Mouse (Mus musculus) cerebellum, postnatal 25 days (tissue): Measurements from ENCODE around the gene Eaf1.
"Not testable (repeated sequence)": the region's sequence is repeated elsewhere in the genome, so short reads cannot be mapped to it uniquely, and the experiment has no call there.

Source experiments
- DNase-seq, 2 experiments: peaks; one replicate each; pipeline ENCODE4 v3.0.0; 2021; ENCODE audit warnings: mixed read lengths in 2 of 2

The Eaf1 gene

DNA sequence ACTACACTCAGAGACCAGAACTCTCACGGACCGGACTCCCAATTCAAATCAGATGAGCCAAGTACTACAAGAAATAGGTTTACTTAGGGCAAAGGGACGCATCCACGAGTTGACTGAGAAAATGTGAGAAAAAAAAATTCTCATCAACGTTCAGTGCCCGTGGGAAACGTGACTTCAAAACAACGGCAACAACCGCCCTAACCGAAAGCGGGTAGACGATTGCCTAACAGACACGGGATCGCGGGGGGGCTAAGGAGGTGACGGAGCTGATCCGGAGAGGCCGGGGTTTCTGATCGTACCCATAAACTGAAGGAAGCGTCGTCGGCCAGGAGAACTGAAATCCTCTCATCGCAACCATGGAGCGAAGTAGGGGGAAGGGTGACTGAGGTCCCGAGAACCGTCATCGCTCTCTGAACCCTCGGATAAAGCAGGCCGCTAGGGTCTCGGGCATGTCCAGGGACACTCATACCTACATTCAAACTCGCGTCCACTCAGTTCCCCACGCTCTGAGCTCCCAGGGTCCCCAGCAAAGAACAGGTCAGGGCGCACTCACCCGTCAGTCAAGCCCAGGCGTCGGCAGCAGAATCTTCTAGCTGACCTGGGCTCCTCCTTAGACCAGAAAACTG lies at the start of gene Eaf1:
TSS of gene Eaf1 (plus strand) at position 51 of the 626 bp plus-strand sequence.
- DNase-seq: peak in 1 of 2 experiments; percentile 42

GRCm38 (mm10) chr14:31448994-31449393 lies 45.2 kb upstream of the Eaf1 start:
- no peak for DNase-seq

DNA sequence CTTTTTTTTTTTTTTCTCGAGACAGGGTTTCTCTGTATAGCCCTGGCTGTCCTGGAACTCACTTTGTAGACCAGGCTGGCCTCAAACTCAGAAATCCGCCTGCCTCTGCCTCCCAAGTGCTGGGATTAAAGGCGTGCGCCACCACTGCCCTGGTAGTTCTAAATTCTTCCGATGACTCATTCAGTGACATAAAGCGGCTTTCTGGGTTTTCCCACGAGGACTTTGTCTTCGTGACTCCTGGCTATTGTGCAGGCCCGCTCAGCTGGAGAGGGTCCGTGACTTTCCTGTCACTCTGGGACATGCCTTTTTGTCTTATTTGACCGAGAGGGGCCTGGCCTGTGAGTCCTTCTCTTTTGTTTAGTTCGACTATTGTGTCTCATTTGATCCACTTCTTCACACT lies 40.3 kb upstream of the Eaf1 start:
- DNase-seq: not testable (repeated sequence)

- no peak for DNase-seq
These were observed 39.2 kb upstream of the Eaf1 start for GRCm38 (mm10) chr14:31454849-31455566.

GRCm38 (mm10) chr14:31456064-31456721 lies 38.0 kb upstream of the Eaf1 start:
- no peak for DNase-seq

- no peak for DNase-seq
These were observed 36.2 kb upstream of the Eaf1 start for GRCm38 (mm10) chr14:31458006-31458405.

DNA sequence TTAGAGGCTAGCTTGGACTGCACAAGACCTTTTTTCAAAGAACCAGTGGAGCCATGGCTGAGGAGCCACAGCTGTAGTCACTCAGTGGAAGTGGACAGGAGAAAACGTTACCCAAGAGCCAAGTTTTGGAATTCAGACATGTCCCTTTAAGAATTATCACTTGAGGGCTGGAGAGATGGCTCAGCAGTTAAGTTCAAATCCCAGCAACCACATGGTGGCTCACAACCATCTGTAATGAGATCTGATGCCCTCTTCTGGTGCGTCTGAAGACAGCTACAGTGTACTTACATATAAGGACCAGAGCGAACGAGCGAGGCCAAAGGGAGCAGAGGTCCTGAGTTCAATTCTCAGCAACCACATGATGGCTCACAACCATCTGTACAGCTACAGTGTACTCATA lies 32.0 kb upstream of the Eaf1 start:
- not testable (repeated sequence) for DNase-seq

GRCm38 (mm10) chr14:31462886-31463285 lies 31.3 kb upstream of the Eaf1 start:
- no peak for DNase-seq

GRCm38 (mm10) chr14:31464176-31464575 lies 30.0 kb upstream of the Eaf1 start:
- peak in 1 of 2 experiments; percentile 46 for DNase-seq

DNA sequence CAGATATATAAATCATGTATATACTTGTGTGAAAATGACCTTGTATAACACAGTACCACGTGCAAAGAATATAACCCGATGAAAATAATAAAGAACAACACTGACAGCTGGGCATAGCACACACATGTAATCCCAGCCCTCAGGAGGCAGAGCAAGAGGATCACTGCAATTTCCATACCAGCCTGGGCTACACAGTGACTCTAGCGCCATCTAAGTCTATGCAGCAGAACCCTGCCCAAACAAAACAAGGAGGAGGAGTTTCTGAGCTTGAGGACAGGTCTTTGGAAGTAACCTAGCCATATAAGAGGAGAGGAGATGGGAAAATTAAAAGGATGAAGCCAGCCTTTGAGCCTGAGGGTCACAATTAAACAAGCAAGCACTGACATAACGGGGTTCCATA lies 24.5 kb upstream of the Eaf1 start:
- no peak for DNase-seq

DNA sequence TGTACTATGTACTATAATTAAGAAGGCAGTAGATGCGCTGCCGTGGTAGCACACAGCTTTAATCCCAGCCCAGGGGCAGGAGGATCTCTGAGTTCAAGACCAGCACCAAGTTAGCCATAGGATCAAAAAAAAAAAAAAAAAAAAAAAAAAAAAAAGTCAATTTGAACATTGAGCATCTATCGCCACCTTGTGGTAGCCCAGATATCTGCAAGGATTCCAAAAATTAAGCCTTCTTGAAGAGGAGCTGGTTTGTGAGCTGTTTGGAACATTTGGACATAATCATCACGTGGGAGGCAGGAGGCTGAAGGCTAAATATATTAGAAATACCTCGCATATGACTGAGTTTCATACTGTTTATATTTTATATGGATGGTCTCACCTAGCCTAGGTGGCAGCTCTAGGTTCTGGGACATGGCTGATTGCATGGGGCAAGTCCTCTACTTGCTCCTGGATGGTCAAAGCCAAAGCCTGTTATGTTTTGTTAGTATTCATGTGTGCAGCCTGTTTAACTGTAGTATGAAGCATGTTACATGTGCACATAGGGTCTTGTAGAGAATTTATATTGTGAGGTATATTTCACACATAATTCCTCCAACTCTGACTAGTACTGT lies 21.6 kb upstream of the Eaf1 start:
- peak; percentile 56 to 82 for DNase-seq

DNA sequence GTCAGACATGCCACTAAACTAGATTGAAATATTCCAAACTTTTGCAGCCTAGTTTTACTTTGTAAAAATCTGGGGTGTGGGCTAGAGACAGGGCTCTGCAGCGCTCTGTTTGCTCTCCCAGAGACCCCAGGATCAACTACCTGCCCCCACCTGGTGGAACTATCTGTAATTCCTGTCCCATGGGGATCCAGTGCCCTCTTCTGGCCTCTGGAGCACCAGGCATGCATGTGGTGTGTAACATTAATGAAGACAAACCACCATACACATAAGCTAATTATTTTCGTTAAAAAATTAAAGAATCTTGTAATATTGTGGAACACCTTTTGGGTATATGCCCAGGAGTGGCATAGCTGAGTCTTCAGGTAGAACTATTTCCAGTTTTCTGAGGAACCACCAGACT lies 20.9 kb upstream of the Eaf1 start:
- DNase-seq: no peak

- no peak for DNase-seq
These were observed 11.8 kb upstream of the Eaf1 start for GRCm38 (mm10) chr14:31482417-31482816.

DNA sequence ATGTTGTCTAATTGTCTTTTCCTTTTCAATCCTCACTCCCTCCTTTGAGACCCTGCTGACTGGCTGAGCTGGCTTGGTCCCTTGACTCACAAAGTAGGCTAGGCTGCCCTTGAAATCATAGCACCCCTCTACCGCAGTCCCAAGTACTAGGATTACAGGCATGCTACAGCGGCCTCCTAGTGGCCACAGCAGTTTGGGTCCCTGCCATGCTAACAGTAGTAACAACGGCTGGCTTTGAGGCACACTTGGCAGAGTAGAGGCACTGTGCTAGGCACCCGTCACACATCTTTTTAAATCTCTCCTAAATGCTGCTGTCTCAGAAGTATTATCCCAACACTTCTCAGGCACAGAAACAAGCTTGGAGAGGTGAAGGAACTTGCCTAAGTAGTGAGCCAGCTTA lies 7.7 kb upstream of the Eaf1 start:
- DNase-seq: no peak

DNA sequence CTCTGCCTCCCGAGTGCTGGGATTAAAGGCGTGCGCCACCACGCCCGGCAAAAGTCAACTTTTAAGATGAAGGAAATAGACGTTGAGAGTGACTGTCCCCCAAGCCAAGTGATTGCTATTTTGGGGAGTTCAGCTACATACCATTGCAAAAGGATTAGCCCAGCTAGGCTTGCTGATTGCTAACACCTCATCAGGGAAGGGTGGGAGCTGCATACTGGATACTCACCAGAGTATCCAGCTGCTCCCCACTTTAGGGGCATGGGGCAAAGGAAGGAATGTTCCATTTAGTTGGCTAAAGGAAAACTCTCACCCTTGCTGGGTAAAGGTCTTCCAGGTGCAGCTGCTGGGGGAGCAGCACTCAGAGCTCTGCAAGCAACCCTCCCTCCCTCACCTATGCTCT lies 6.1 kb upstream of the Eaf1 start:
- no peak for DNase-seq

DNA sequence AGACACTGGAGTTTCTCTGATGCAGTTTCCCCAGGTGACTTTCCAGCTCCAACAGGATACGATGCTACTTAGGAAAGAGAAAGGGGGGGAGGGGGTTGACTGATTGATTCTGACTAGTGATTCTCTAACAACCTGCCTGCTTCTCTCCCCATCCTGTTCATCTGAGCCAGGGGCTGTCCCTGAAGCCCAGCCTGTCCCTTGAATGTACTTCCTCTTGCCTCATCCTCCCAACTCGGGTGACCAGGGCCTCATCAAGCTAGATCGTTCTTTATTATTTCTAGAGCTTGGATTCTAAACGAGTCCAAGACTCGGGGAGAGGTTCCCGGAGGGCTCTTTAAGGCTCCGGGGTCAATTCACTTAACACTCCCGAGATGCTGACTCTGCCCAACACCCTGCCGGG lies 298 bp upstream of the Eaf1 start:
- DNase-seq: no peak

DNA sequence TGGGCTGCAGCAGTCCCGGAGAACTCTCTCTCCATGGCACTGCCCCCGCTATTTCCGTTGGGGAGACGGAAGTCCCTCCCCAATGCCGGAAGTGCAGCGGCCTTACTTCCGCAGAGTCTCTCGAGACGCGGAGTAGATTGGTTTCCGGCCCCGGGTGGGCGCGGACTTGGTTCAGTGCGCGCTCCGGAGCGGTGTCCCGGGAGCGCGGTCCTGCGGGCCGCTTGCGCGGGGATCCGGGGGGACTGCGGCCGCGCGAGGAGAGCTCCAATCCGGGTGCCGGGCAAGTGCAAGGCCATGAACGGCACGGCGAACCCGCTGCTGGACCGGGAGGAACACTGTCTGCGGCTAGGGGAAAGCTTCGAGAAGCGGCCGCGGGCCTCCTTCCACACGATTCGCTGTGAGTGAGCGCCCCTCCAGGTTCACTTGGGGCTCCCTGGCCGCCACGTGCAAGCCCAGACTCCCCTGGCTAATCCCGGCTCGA lies 816 bp downstream of the Eaf1 start, which contains the start of gene Mettl6:
TSS of gene Mettl6 (minus strand) at position 66 of the 481 bp plus-strand sequence.
- peak; percentile 90 to 94 for DNase-seq

- no peak for DNase-seq
These were observed 1.3 kb downstream of the Eaf1 start for GRCm38 (mm10) chr14:31495538-31495937.

- no peak for DNase-seq
These were observed 2.0 kb downstream of the Eaf1 start for GRCm38 (mm10) chr14:31496241-31496646.

GRCm38 (mm10) chr14:31499526-31499925 lies 5.3 kb downstream of the Eaf1 start:
- no peak for DNase-seq

DNA sequence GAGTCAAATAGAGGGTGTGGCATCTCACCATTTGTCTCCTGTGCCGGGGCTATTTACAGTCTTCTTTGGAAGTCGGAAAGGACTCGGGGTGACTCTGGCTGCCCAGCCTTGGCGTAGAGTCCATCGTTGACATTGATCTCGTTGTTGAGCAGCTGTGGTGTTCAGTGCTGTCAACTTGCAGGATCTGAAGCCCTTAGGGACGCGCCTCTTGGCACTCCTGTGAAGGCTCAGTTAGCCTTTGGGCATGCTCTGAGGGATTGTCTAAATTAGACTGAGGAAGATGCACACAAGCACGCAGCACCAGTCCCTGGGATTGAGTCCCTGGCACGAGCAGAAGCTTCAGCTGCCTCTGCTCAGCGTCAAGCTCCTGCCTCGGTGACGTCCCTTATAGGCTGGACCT lies 9.2 kb downstream of the Eaf1 start:
- DNase-seq: no peak

- DNase-seq: peak; percentile 76 to 81
These were observed 12.3 kb downstream of the Eaf1 start for GRCm38 (mm10) chr14:31506456-31506855.

DNA sequence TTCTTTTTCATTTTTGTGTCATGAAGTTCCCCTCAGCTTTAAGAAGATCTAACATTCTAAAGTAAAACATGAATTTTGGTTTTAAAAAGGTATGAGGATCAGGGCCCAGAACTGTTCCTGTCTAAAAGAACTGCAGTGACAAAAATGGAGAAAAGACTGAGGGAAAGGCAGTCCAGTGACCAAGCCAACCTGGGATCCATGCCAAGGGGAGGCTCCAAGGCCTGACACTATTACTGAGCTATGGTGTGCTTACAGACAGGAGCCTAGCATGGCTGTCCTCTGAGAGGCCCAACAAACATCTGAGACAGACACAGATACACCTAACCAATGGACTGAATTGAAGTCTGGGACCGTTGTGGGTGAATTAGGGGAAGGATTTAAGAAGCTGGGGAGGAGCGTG lies 15.7 kb downstream of the Eaf1 start:
- peak; percentile 52 to 75 for DNase-seq
